Mouse (Mus musculus): Measurements from ENCODE around the gene Sesn1.

DNA sequence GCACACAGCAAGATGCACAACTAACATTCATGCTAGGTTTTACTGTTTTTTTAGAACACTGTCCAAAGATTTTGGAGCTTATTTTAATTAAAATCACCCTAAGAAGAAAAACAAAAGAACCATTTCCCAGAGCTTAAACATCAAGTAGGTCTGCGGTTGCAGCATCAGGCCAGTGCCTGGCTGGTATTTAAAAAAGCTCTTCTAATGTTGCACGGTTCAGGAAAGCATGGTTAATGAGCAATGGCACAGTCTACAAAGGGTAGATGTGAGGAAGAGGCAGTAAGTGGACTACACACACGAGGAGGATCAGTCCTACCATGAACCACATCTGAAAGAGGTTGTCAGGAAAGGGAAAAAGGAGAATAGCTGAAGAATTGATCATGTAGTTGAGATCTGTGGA lies 5.0 kb upstream of the Sesn1 start:
- no peak for TF ChIP-seq CTCF (IDR thresholded peaks at IDR 0.05; ENCODE audit: extremely low read depth, insufficient read length, insufficient replicate concordance, low read depth, low read length)
- no peak for TF ChIP-seq POLR2A (IDR thresholded peaks at IDR 0.05; ENCODE audit: low read depth, low read length)

Measured in small intestine, adult 2 months (tissue).